Mouse (Mus musculus) cortical plate, adult 2 months (tissue): Measurements from ENCODE around the gene Dnmt3a. TPM values are rescaled to one million over a fixed set of nuclear protein-coding genes. Genes with fewer than 3 reads are reported as not detected.

Experiments
- H3K27ac ChIP-seq: fragments of 200-500 bp; 2 replicates; pipeline ENCODE4 v1.5.1; 2012; ENCODE audit warnings: low read length, control low read depth, inconsistent platforms; ENCODE audit not compliant: insufficient read depth
- H3K4me1 ChIP-seq: fragments of 200-500 bp; 2 replicates; pipeline ENCODE4 v1.6.1; 2011; ENCODE audit warnings: low read length; ENCODE audit not compliant: control insufficient read depth, insufficient read depth
- H3K4me3 ChIP-seq: fragments of 200-500 bp; 2 replicates; pipeline ENCODE4 v1.5.1; 2011; ENCODE audit warnings: mild to moderate bottlenecking, low read length, control low read depth; ENCODE audit not compliant: insufficient read depth
- CTCF ChIP-seq: fragments of 200-500 bp; IDR thresholded peaks from 2 replicates; pipeline ENCODE4 v1.5.1; 2011; ENCODE audit warnings: mild to moderate bottlenecking, control low read depth, low read length; ENCODE audit not compliant: insufficient read depth; ENCODE audit errors: extremely low read depth
- POLR2A ChIP-seq: fragments of 200-500 bp; IDR thresholded peaks from 2 replicates; pipeline ENCODE4 v1.6.1; 2011; ENCODE audit warnings: mild to moderate bottlenecking, low read length, control low read depth; ENCODE audit not compliant: insufficient read depth; ENCODE audit errors: extremely low read depth
- polyA plus RNA-seq: library from polyadenylated mRNA; depleted of rRNA; stranded (reverse); fragments of >200 nt; gene quantifications from 2 replicates; pipeline ENCODE4 v1.2.3, GENCODE M21; 2012; rRNA removed

Gene Dnmt3a
- polyA plus RNA-seq, 1 experiment = 38.3 TPM

DNA sequence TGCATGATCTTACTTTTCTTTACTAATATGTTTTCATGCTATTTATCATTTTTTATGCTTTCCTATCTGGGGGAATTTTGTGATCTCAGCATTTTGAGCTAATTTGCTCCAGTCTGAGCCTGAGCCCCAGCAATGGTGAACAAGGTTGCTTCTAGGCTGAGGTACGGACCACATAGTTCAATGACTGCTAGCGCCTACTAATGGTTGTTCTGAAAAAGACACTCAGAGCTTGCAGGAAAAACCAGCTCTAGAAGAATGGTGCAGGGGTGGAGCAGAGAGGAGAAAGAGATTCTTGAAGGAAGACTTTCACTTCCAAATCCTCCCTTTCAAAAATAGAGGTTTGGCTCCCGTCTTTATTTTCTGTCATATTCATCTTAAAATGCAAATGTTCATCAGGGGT lies 150.5 kb downstream of the Dnmt3a start:
- Histone ChIP-seq H3K4me3 (no peak overlapping the region), H3K4me1 (peaks cover 4% of the 10 kb centered on the region), H3K27ac (no peak overlapping the region)
- TF ChIP-seq POLR2A = no peak
- TF ChIP-seq CTCF = peak; percentile 36; the same call in 1 of the 2 replicates

DNA sequence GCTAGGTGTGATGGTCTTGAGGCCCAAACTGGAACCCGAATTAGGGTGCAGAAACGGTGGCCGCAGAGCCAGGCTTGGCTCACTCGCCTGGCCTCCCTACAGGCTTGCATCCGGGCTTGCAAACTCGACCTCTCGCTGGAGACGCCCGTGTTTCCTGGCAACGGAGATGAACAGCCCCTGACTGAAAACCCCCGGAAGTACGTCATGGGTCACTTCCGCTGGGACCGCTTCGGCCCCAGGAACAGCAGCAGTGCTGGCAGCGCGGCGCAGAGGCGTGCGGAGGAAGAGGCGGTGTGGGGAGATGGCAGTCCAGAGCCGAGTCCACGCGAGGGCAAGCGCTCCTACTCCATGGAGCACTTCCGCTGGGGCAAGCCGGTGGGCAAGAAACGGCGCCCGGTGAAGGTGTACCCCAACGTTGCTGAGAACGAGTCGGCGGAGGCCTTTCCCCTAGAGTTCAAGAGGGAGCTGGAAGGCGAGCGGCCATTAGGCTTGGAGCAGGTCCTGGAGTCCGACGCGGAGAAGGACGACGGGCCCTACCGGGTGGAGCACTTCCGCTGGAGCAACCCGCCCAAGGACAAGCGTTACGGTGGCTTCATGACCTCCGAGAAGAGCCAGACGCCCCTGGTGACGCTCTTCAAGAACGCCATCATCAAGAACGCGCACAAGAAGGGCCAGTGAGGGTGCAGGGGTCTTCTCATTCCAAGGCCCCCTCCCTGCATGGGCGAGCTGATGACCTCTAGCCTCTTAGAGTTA lies 154.2 kb downstream of the Dnmt3a start:
- peaks cover 4% of the 10 kb centered on the region for H3K4me1 ChIP-seq
- TF ChIP-seq CTCF = no peak
- peak; percentile 92; the same call in 1 of the 2 replicates for TF ChIP-seq POLR2A

GRCm38 (mm10) chr12:3960553-3960952 lies 154.7 kb downstream of the Dnmt3a start:
- peak overlapping the region; percentile 71 for H3K27ac ChIP-seq
- H3K4me1 ChIP-seq = peaks cover 4% of the 10 kb centered on the region
- no peak for TF ChIP-seq POLR2A
- TF ChIP-seq CTCF = no peak
- peak overlapping the region; percentile 58 for H3K4me3 ChIP-seq

More for the DNA sequence above, 154.2 kb downstream of the Dnmt3a start:
- Histone ChIP-seq H3K27ac (peak overlapping the region; percentile 71), H3K4me3 (peak overlapping the region; percentile 58)

Other genes with a start within 250 kb of the Dnmt3a start
- 134 and 135 TPM in 2 replicates for gene Dtnb, start 233.6 kb upstream of the Dnmt3a start, polyA plus RNA-seq
- 4.2 and 4.5 TPM in 2 replicates for gene Pomc, start 148.9 kb downstream of the Dnmt3a start, polyA plus RNA-seq
- 70.3 and 74.8 TPM in 2 replicates for gene Efr3b, start 232.9 kb downstream of the Dnmt3a start, polyA plus RNA-seq